Mouse (Mus musculus) lung, postnatal 0 days (tissue): ENCODE data around the gene Fam160a2.

Source experiments
- CTCF ChIP-seq: IDR thresholded peaks from 2 replicates; pipeline ENCODE4 v1.5.1; 2016; ENCODE audit warnings: antibody characterized with exemption, mild to moderate bottlenecking
- EP300 ChIP-seq: IDR thresholded peaks from 2 replicates; pipeline ENCODE4 v1.6.1; 2016; ENCODE audit warnings: antibody characterized with exemption, mild to moderate bottlenecking, control low read depth

DNA sequence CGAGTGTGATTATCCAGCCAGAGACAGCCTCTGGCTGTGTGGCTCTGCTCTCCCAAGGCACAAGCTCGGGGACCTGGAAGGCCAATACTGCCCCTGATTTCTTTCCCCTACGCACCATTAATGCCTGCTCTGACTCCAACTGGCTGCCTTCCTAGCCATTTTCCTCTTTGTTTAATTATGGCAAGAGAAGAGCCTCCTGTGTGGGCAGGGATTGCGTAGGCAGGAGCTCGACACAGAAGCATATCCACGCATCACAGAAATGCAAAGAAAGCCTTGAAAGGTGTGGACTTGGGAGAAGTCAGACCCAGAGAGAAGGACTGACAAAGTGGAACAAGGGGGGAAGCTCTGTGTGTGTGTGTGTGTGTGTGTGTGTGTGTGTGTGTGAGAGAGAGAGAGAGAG lies 14.5 kb upstream of the Fam160a2 start:
- no peak for TF ChIP-seq CTCF
- TF ChIP-seq EP300 = no peak
